Mouse (Mus musculus) heart, postnatal 0 days (tissue): Measurements from ENCODE around the gene Eppin.

Source experiments
- CTCF ChIP-seq: IDR thresholded peaks from 2 replicates; pipeline ENCODE4 v1.5.1; 2016; ENCODE audit warnings: antibody characterized with exemption, control low read depth, low read depth
- EP300 ChIP-seq: IDR thresholded peaks from 2 replicates; pipeline ENCODE4 v1.6.1; 2016; ENCODE audit warnings: antibody characterized with exemption, low read depth

- no peak for TF ChIP-seq CTCF
- no peak for TF ChIP-seq EP300
Measured at GRCm38 (mm10) chr2:164566997-164567396, 26.4 kb downstream of the Eppin start.
